Mouse (Mus musculus) regulatory T cell (primary cell): Measurements from ENCODE around the gene Vmn1r67.

Experiments used
- in situ Hi-C: fragments of 300-600 bp; cut with MboI, MseI; formaldehyde crosslinking; loops from one replicate; pipeline ENCODE4 v1.15.1; 2025; ENCODE audit warnings: high pct_unique_total_duplicates

Vmn1r67 gene

DNA sequence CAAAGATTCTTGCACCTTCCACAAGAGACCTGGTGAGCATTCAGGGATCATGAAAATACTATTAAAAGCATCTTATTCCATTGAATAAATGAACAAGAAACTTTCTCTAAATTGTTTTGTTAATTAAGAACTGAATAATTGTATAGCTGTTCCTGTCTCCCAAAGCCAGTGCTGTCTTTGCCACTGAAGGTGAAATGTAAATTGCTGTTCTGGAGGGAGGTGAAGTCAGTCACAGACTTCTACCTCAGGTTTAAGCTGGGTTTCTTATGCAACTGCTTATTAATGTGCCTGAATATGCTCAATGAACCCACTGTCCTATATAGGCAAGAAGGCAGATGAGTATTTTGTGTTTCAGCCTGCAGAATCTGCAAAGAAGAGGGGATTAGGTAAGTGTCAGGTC lies at the start of gene Vmn1r67:
Gene Vmn1r67, plus strand, starts transcription at position 301 of the 400 bp plus-strand sequence.
- in situ Hi-C loops, result no loop called here

DNA sequence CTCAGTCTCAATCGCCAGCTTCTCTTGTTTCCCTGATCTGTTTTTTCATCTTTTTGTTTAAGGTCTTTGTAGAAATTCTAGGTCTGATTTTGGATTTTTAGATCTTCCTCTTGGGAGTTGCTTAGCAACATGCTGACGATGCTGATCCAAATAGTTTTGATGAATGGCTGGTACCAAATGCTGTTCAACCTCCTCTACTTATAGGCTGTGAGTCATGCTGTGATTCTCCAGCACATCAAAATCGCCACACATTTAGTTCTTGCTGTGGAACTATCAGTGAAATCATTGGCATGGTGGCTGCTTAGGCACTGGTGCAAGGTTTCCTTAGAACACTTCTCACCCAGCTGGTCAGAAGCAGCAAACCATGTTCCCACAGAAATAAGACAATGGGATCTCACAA lies 15.0 kb downstream of the Vmn1r67 start:
- in situ Hi-C loops, result no loop called here

DNA sequence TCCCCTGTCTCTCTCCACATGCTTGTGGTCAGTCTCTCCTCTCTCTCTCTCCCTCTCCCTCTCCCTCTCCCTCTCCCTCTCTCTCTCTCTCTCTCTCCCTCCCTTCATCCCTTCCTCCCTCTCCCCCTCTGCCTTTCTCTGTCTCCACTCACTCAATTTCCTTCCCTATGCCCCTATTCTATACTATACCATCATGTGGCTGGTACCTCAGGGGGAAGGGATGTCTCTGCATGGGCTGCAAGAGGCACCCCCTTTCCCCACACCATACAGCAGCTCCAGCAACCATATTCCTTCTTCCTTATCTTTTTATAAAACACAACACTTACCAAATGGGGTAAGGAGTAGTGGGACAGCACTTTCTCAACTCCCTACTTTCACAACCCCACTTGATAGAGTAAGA lies 36.7 kb downstream of the Vmn1r67 start:
- in situ Hi-C loops, result no loop called here

DNA sequence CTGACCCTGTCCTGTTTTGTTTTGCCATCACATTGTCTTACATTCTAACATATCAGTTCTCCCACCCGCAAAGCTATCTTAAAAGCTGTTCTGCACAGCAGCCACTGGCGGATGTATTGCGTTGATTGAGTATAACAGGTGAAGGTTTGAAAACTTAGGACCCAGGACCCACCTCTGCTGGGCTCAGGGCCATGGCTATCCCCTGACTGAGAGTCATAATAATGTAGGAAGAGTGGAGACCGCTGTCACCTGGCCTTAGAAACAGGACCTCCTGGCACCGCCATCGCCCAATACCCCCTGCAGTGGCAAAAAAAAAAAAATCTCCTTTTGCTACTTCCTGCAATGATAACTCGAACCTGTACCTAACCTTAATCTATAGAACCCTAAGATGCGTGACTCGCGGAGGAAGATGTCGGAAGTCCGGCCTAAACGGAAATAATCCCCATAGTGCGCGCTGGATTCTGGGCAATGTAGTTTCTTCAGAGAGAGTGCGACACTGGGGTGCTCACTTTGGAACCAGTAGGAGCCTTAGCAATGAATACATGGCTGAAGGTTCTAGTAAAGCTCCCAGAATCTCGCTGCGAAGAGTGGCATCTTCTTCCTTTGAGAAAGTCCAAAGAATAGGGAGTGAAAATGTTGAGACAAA lies 37.6 kb downstream of the Vmn1r67 start:
- in situ Hi-C loops, result no loop called here

DNA sequence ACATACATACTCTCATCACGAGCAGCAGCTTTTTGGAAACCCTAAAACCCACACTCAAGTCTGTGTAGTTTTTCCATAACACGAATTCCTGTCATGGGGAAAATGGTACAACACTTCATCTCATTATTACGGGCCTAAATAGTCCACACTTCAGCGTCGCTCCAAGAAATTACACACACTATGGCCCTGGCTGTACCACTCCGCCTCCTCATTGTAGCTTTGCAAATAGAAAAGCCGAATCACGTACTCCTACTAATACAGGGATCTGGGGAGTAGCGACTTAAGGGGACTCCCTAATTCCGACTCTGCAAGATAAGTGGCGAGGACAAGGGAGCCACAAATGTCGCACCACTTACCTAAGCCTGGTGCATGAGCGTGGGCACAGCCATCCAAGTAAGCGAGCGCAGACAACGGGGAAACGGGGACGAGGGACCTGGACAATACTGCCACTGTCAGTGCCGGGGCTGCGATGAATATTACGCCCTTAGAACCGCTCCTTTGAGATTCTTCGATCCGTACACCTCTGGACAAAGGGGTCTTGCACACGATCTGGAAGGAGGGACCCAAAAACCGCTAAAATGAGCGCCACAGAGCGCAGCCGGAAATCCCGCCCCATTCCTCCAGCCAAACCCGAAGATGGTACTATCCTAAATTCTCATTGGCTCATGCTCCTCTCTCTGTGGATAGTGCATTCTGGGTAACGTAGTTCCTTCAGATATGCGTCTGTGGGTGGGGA lies 51.8 kb downstream of the Vmn1r67 start, which contains the start of gene Zik1:
Gene Zik1, minus strand, starts transcription at position 609 of the 736 bp plus-strand sequence.
- in situ Hi-C loops, result no loop called here

DNA sequence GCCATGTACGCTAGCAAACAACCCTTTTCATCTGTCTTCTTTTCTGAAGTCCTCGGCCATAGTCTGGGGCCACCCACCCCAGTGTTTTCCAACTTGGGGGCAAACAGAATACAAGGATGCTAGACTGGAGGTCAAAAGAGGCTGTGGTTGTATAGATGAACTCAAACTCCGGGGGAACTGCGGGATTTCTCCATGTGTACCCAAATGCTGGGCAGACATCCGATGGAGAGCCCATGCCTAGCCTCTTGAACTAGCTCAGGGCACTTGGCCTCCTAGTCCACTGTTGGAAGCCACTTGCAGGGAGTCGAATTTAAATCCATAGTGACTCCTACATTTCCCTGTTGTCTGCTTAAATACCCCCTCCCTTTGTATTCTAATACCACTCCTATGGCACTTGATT lies 52.4 kb downstream of the Vmn1r67 start:
- in situ Hi-C loops, result no loop called here
